ENCODE assay signal across 20 mouse cellular contexts in genomic region chr1:152105246-152105645, GRCm38 (mm10).
"Had no signal": no experiment of that assay in that cellular context is flagged by ENCODE, and none has a peak within 500 bp of the region (broad histone marks: within the 10 kb centered on the region; RNA-seq: fewer than 3 reads in every experiment).

No protein-coding gene starts in this region.

- H3K36me3 ChIP-seq: limb, embryonic 10.5 days; limb, embryonic 13.5 days; liver, embryonic 13.5 days; midbrain, embryonic 13.5 days; stomach, embryonic 15.5 days had no signal

- H3K4me2 ChIP-seq: limb, embryonic 13.5 days; liver, embryonic 13.5 days; lung, embryonic 14.5 days; midbrain, embryonic 13.5 days; stomach, embryonic 15.5 days had no signal

- H3K4me1 ChIP-seq: limb, embryonic 10.5 days; liver, embryonic 13.5 days; midbrain, embryonic 13.5 days; stomach, embryonic 15.5 days had no signal

- H3K4me3 ChIP-seq: layer of hippocampus, adult 2 months; limb, embryonic 10.5 days; limb, embryonic 13.5 days; liver, embryonic 13.5 days; midbrain, embryonic 13.5 days; stomach, embryonic 15.5 days had no signal

- H3K9me3 ChIP-seq: limb, embryonic 10.5 days; limb, embryonic 13.5 days; liver, embryonic 13.5 days; midbrain, embryonic 13.5 days; stomach, embryonic 15.5 days had no signal

- H3K9ac ChIP-seq: limb, embryonic 13.5 days; liver, embryonic 13.5 days; lung, embryonic 14.5 days; midbrain, embryonic 13.5 days; stomach, embryonic 15.5 days had no signal

- ATAC-seq: lung, postnatal 0 days; midbrain, embryonic 13.5 days; midbrain, embryonic 16.5 days had no signal

- H3K27me3 ChIP-seq: limb, embryonic 13.5 days; liver, embryonic 13.5 days; midbrain, embryonic 13.5 days; stomach, embryonic 15.5 days had no signal

- DNase-seq: kidney, adult 2 months; kidney, postnatal 25 days; layer of hippocampus, adult 9-11 months; liver; liver, embryonic 13.5 days; lung, embryonic 14.5 days; retina, postnatal 1 day; right cerebral cortex, postnatal 25 days; spleen, adult 18-20 months; thymus, adult 18-20 months; thymus, postnatal 36 days had no signal

- H3K27ac ChIP-seq: kidney, postnatal 0 days; layer of hippocampus, adult 2 months; limb, embryonic 10.5 days; limb, embryonic 13.5 days; liver, embryonic 13.5 days; macrophage; midbrain, embryonic 13.5 days; stomach, embryonic 15.5 days had no signal
